Mouse (Mus musculus) retina, postnatal 1 day (tissue): ENCODE measurements around the gene Dctn2.

Source experiments
- DNase-seq: peaks from one replicate; pipeline ENCODE4 v3.0.0-alpha.2; 2012

Gene Dctn2

DNA sequence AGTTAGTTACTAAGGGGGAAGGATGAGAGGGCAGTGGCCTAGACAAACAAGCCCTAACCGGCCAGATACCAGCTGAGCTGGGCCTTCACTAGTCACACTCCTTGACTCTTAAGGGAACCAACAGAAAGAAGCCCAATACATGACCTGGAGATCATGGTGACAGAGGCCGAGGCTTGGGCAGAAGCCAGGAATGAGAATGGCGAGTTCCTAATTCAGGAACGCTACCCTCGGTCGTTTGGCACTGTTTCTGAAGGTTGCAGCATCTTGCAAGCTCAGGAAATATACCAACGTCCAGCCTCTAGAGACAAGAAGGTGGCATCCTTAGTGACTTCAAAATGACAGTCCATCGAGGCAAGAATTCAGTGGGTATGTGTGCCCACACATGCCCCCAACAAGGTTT lies 1.8 kb upstream of the Dctn2 start:
- no peak for DNase-seq

DNA sequence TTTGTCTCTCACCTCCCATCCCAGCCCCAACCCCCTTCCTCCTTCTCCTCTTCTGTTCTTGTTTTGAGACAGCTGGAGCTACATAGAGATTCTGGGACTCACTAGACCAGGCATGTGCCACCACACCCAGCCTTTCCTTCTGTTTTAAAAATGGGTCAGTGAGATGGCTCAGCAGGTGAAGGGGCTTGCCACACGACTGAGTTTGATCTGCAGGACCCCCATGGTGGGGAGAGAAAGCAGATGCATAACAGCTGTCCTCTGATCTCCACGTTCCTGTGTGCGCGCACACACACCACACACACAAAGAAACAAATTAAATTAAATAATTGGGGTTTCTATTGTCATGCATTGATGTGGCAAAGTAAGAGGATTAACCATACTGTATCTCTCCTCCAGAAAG lies 1.2 kb upstream of the Dctn2 start:
- DNase-seq, result peak; percentile 36

GRCm38 (mm10) chr10:127265727-127266111 lies 449 bp upstream of the Dctn2 start:
- peak; percentile 41 for DNase-seq

GRCm38 (mm10) chr10:127267318-127267717 lies 1.1 kb downstream of the Dctn2 start:
- no peak for DNase-seq

DNA sequence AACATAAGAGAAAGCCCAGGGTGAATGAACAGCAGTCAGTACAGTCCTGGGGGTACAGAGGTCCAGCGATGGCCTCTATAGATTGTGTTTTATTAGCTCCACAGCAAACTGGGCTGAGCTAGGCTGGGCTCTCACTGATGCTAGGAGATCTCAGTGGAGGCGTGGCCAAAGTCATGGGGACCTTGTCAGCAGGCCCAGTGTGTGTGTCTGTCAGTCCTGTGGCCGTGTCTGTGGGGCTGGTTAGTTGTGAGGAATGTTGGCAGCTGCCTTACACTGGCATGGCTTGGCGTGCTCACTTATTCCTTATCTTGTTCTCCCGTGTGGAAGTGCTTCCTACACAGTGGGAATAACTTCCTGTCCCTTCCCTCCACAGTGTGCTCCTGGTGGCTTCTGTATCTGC lies 2.2 kb downstream of the Dctn2 start:
- DNase-seq, result no peak

DNA sequence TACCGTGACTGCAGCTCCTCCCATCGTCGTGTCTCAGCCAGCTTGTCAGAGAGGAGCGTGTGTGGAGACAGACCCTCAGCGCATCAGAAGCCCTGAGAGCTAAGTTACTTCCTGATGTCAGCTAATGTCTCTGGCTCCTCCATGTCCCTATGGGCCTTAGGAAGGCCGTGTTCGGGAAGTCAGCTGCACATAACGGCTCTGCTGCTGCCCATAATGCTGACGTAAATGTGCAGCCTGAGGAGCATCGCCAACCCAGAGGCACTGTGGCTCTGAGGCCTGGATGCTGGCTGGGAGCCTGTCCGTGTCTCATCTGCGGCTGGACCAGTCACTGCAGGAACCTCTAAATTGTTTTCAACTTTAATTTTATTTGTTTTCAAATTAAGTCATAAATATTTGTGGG lies 2.9 kb downstream of the Dctn2 start:
- peak; percentile 19 for DNase-seq

- DNase-seq, result no peak
Measured at GRCm38 (mm10) chr10:127269884-127270283, 3.7 kb downstream of the Dctn2 start.

GRCm38 (mm10) chr10:127272371-127272770 lies 6.2 kb downstream of the Dctn2 start:
- DNase-seq, result no peak

GRCm38 (mm10) chr10:127274261-127275022 lies 8.3 kb downstream of the Dctn2 start:
- DNase-seq, result no peak

DNA sequence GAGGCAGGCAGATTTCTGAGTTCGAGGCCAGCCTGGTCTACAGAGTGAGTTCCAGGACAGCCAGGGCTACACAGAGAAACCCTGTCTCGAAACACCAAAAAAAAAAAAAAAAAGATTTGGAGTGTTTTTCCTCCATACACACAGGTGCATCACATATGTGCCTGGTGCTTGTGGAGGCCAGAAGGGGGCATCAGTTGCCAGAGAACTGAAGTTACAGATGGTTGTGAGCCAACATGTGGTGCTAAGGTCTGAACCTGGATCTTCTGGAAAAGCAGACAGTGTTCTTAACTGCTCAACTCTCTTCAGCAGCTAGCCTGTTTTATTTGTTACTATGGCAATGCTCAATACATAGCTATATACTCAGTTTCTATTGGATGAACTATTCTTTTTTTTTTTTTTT lies 13.6 kb downstream of the Dctn2 start:
- no peak for DNase-seq

DNA sequence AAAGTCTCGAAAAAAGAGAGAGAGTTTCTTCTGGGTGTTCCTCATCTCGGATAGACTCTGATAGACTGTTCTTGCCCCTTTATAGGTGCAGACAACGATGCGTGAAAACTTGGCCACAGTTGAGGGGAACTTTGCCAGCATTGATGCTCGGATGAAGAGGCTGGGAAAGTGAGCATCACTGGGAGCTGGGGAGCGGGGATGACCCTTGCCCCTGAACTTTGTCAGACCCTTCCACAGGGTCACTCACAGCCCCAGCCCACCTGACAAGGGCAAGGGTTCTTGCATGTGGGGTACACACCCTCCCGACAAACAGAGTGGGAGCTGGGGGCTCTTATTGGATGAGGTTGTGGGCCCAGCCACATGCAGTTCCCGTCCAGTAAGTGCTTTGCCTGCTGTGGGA lies 15.1 kb downstream of the Dctn2 start:
- DNase-seq, result no peak

DNA sequence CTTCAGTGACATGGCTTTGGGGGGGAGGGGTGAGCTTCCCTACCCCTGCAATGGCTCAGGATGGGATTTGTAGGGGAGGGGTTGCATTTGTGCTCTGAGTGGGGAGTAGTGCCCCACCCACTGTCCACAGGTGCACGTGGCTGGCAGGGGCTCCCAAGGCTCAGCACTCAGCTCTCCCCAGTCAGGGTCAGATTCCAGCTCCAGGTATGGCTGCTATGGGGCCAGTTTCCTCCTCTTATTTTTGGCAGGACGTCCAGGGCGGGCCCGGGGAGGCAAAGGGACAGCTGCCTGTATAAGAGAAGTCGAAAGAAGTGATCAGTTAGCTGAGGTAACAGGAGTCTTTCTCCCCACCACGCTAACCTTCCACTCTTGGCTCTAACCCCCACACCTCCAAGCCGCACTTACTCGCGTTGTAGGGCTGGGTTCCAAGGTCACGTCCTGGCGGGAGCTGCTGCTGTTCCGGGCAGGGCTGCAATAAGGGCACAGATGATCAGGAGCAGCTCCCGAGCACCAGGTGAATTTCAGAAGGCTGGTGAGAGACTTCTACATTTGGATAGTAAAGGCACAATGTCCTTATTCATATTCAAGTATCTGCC lies 16.6 kb downstream of the Dctn2 start:
- no peak for DNase-seq

DNA sequence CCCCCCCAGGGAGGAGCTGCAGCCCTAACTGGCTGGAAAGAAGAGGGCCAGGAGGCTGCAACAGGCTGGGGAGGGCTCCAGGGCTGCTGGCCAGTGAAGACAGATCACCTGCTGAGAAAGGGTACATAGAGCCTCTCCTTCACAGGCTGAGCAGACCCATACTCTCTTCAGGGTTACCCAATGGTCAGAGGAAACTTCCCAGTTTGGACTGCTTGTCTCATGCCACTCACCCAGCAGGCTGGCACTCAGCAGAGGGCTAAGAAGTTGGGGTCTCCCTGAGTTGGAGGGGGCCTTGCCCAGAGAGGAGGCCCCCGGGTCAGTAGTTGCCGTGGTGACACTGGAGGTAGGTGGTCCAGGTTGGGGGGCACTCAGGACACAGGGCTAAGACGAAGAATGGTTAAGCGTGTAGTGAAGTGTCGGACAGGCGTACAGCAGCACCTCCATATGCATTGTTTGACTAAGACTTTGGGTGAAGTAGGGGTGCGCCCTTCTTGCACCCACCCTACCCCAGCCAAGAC lies 18.0 kb downstream of the Dctn2 start:
- DNase-seq, result no peak

DNA sequence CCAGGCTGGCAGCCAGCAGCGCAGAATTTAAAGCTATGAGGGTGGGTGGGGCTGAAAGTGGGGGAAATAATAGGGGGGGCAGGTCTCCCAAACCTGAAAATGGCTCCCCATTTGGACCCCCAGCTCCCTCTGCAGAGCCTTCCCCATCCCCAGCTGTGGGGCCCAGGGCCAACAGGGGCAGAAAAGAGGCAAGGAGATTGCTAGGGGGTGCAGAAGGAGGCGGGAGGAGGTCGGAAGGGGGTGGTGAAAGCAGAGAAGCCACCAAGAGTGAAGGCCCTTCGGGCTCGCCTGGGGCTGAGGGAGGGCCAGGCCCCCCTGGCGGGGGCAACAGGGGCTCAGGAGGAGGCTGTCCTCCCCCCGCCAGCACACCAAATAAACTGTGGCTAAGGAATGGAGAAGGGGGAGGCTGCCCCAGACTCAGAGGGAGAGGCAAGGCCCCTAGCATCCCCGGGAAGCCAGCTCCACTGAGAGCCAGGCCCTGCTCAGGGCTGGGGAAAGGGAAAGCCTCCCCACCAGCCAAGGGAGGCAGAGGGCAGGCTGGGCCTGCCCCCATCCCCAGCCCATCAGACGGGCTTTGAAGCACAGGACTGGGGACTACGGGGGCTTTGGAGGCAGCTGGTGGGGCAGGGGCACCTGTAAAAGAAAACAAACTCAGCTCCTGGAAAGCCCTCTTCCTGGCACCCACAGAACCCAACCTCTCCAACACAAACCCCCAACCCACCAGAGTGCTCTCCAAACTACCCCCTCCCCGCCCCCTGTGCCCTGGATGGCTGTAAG lies 18.7 kb downstream of the Dctn2 start:
- no peak for DNase-seq

DNA sequence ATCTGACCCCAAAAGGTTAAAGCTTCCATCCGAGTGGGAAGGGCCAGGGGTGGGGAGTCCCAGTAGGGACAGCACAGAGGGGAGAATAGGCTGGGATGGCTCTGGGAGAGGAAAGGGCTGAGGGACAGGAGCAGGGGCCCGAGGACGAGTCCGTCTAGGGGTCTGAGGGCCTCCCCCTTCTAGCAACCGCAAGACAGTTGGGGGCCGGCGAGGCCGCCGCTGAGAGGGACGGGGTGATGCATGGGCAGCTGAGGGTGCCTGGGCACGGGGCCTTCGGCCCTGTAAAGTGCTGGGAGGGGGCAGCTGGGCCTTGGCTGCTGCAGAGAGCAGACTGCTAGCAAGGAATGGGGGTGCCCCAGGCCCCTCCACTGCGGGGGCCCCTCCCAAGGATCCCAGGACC lies 19.5 kb downstream of the Dctn2 start:
- DNase-seq, result no peak

- no peak for DNase-seq
Measured at GRCm38 (mm10) chr10:127286194-127286593, 20.0 kb downstream of the Dctn2 start.

GRCm38 (mm10) chr10:127286730-127287129 lies 20.6 kb downstream of the Dctn2 start:
- peak; percentile 40 for DNase-seq

- no peak for DNase-seq
Measured at GRCm38 (mm10) chr10:127287271-127287935, 21.2 kb downstream of the Dctn2 start.

GRCm38 (mm10) chr10:127287936-127288293 lies 21.7 kb downstream of the Dctn2 start:
- DNase-seq, result peak; percentile 15

- DNase-seq, result no peak
Measured at GRCm38 (mm10) chr10:127288328-127288799, 22.2 kb downstream of the Dctn2 start.

DNA sequence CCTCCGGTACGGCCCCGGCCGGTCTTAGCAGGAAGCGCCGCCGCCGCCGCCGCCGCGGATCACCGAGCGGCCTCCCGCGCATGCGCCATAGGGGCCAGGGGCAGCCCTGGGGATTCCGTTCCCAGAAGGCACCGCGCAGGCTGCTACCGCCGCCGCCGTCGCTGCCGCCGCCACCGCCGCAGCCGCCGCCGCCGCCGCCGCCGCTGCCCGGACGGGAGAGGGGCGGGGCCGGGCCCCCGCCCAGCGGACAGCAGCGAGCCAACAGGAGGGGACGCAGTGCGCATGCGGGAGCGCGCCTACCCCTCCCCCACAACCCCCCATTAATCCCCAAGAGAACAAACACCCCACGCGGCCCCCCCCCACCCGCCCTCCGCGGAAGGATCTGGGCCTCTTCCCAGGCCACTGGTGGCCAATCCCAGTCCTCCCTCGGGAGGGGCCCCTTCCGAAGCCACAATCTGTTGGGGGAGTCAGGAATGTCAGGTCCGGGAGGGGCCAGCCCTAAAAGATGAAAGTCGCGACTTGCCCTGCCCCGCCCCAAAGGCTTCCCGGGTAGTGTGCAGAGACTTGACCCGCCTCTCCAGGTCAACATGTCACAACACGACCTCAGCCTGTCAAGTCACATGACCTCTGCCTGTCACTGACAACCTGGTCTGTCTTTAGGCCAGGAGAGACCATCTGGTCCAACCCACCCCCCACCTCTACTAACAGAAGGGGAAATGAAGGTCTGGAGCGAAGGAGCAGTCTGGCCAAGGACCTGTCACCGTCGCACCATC lies 22.8 kb downstream of the Dctn2 start, which contains the start of gene Mbd6:
Mbd6 (minus strand) TSS at position 219 of the 773 bp plus-strand sequence.
- peak; percentile 94 for DNase-seq

DNA sequence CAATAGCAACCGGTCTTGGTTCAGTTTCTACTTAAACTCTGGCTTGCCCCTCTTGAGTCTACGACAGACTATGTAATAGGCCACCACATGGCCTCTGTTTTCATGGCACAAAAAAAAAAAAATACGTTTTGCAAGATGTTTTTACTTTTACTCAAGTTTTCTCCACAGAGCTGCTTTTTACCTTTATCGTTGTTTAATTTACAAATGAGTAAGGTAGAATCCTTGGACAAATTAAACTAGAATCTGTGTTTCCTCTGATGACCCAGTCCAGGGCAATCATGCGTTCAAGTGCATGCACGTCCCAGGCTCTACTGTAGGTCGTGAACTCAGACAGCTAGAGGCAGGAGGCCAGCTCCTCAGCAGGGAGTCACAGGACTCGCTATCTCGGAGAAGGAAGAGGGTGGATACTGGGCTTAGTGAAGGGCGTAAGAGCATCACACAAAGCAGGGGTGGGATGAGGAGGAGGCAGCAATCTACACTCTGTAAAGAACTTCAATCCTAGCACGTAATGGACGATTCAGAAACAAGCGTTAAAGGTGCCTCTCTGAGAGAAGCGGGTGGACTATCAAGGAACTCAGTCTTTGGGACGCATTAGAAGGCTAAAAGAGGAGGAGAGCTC lies 23.5 kb downstream of the Dctn2 start:
- peak; percentile 77 for DNase-seq
